8 mouse cellular contexts compared by ENCODE assay signal in genomic region chr11:120349371-120349985, GRCm38 (mm10). TPM values are rescaled to one million over a fixed set of nuclear protein-coding genes. Genes with fewer than 3 reads are reported as not detected.
DNase-seq lines count a peak whose midpoint lies in the region; ATAC-seq and TF ChIP-seq lines count a peak whose summit lies in the region.

No protein-coding gene starts in this region.

- TF ChIP-seq POLR2A in myocyte (IDR thresholded peaks at IDR 0.05; ENCODE audit: insufficient read length, low read depth), result peak; percentile 52

- peaks cover 38% of the 10 kb centered on the region for H3K4me1 ChIP-seq in embryonic facial prominence, embryonic 13.5 days
- H3K4me1 ChIP-seq in limb, embryonic 10.5 days, result peaks cover 53% of the 10 kb centered on the region

- intact Hi-C loops in heart, postnatal 14 days (cut with DNase I), result loop anchor here (5.0 kb wide), 1 partner anchor 162 kb away; no protein-coding TSS in a partner anchor

- H3K4me2 ChIP-seq in embryonic facial prominence, embryonic 13.5 days, result peak overlapping the region; percentile 94
- H3K4me2 ChIP-seq in myocyte (ENCODE audit: low read depth), result peak overlapping the region; percentile 99

- no peaks in the 10 kb centered on the region for H3K27me3 ChIP-seq in embryonic facial prominence, embryonic 13.5 days
- H3K27me3 ChIP-seq in limb, embryonic 10.5 days (ENCODE audit: low read depth, poor library complexity, severe bottlenecking), result no peaks in the 10 kb centered on the region
- no peaks in the 10 kb centered on the region for H3K27me3 ChIP-seq in myocyte (ENCODE audit: control insufficient read depth, insufficient read depth, insufficient read length)

- DNase-seq in layer of hippocampus, adult 8-10 months (ENCODE audit: low spot score in 2 of 2), result peak; percentile 42 to 58
- DNase-seq in layer of hippocampus, adult 18-20 months (ENCODE audit: low spot score in 2 of 2), result no peak
- peak; percentile 85 for DNase-seq in R1 (ENCODE audit: low read depth, low spot score)
- DNase-seq in heart, postnatal 14 days, result peak; percentile 55 to 57
- peak; percentile 79 for DNase-seq in limb, embryonic 10.5 days (ENCODE audit: low spot score)

- ATAC-seq in embryonic facial prominence, embryonic 13.5 days (ENCODE audit: insufficient number of reproducible peaks, insufficient read depth, low FRiP score, low TSS enrichment, low read depth), result no peak; the same call in 1 of the 2 replicates
- ATAC-seq in erythroid progenitor cell, adult 5-6 weeks (replicated peaks; ENCODE audit: low FRiP score, poor library complexity, severe bottlenecking), result no peak

- peak overlapping the region; percentile 100 for H3K4me3 ChIP-seq in embryonic facial prominence, embryonic 13.5 days
- H3K4me3 ChIP-seq in limb, embryonic 10.5 days, result peak overlapping the region; percentile 99
- peak overlapping the region; percentile 97 for H3K4me3 ChIP-seq in myocyte

- peak overlapping the region; percentile 99 for H3K27ac ChIP-seq in embryonic facial prominence, embryonic 13.5 days
- H3K27ac ChIP-seq in limb, embryonic 10.5 days, result peak overlapping the region; percentile 100

- H3K9me3 ChIP-seq in embryonic facial prominence, embryonic 13.5 days, result no peaks in the 10 kb centered on the region
- H3K9me3 ChIP-seq in limb, embryonic 10.5 days (replicated peaks), result no peaks in the 10 kb centered on the region

- peaks cover 33% of the 10 kb centered on the region for H3K79me2 ChIP-seq in myocyte (ENCODE audit: control insufficient read depth, insufficient read depth)

- H3ac ChIP-seq in myocyte (ENCODE audit: control insufficient read depth, insufficient read length), result peak overlapping the region; percentile 94

- peaks cover 21% of the 10 kb centered on the region for H3K36me3 ChIP-seq in embryonic facial prominence, embryonic 13.5 days
- H3K36me3 ChIP-seq in limb, embryonic 10.5 days, result peaks cover 23% of the 10 kb centered on the region
- peaks cover 16% of the 10 kb centered on the region for H3K36me3 ChIP-seq in myocyte (ENCODE audit: control insufficient read depth, insufficient read depth)

- WGBS in embryonic facial prominence, embryonic 13.5 days, result 3% methylated on average over 16 of the region's 16 CpGs
- WGBS in limb, embryonic 10.5 days, result 4% methylated on average over 16 of the region's 16 CpGs

- peak overlapping the region; percentile 100 for H3K9ac ChIP-seq in embryonic facial prominence, embryonic 13.5 days

TF ChIP-seq in myocyte, 11 proteins besides CTCF, POLR2A, EP300 and RAD21:
- TF ChIP-seq MYOG (IDR thresholded peaks at IDR 0.05; ENCODE audit: control insufficient read depth in 1 of 3, insufficient read depth in 1 of 3, insufficient read length in 2 of 3, low read depth in 2 of 3) (no peak), POLR2AphosphoS2 (IDR thresholded peaks at IDR 0.05; ENCODE audit: insufficient read length, low read depth) (peak; percentile 66), USF1 (IDR thresholded peaks at IDR 0.05; ENCODE audit: low read depth) (no peak)

RNA-seq across cellular contexts. Expression of gene Actg1, which starts 1.1 kb away (rescaled TPM):
- 1,000 to 10,000 TPM; 1,218 to 1,398 (median 1,309) TPM for total RNA-seq in layer of hippocampus, adult 8-10 months (2022)
- total RNA-seq in layer of hippocampus, adult 18-20 months (2021), result 1,000 to 10,000 TPM; 1,279 to 1,291 TPM
- polyA plus RNA-seq in embryonic facial prominence, embryonic 13.5 days (2015; fragmentation: Nextera tagmentation; extraction: Ambion mirVana), result 2,524 and 2,741 TPM in 2 replicates
- 100 to 1,000 TPM; 451 to 520 TPM for total RNA-seq in heart, postnatal 14 days (2021)
- polyA plus RNA-seq in limb, embryonic 10.5 days (2016; fragmentation: Nextera tagmentation; extraction: Ambion mirVana), result 3,099 and 3,197 TPM in 2 replicates
- 2,358 TPM for polyA plus RNA-seq in myocyte (2012; fragmentation: generic; extraction: Trizol)
- 531 and 597 TPM in 2 replicates for total RNA-seq in erythroid progenitor cell, adult 5-6 weeks (2015; ENCODE audit: low replicate concordance)
- total RNA-seq in erythroid progenitor cell, adult 5-6 weeks (2017; ENCODE audit: low replicate concordance), result 282 and 330 TPM in 2 replicates

RNA-seq across cellular contexts. Expression of gene Fscn2, which starts 11.9 kb away (rescaled TPM):
- under 1 TPM in 3 of 4 experiments, not detected in 1; 0.49 to 0.79 (median 0.73) TPM for total RNA-seq in layer of hippocampus, adult 8-10 months (2022)
- under 1 TPM in 1 of 2 experiments, not detected in 1; 0.61 TPM for total RNA-seq in layer of hippocampus, adult 18-20 months (2021)
- polyA plus RNA-seq in embryonic facial prominence, embryonic 13.5 days (2015; fragmentation: Nextera tagmentation; extraction: Ambion mirVana), result 0.25 and 1.1 TPM in 2 replicates
- total RNA-seq in heart, postnatal 14 days (2021), result not detected
- 0.35 and 0.74 TPM in 2 replicates for polyA plus RNA-seq in limb, embryonic 10.5 days (2016; fragmentation: Nextera tagmentation; extraction: Ambion mirVana)
- polyA plus RNA-seq in myocyte (2012; fragmentation: generic; extraction: Trizol), result 1.1 TPM
- total RNA-seq in erythroid progenitor cell, adult 5-6 weeks (2015; ENCODE audit: low replicate concordance), result not detected in 2 replicates
- total RNA-seq in erythroid progenitor cell, adult 5-6 weeks (2017; ENCODE audit: low replicate concordance), result not detected in 2 replicates

RNA-seq across cellular contexts. Expression of gene Faap100, which starts 29.1 kb away (rescaled TPM):
- total RNA-seq in layer of hippocampus, adult 8-10 months (2022), result 10 to 100 TPM; 16.8 to 19.8 (median 18.7) TPM
- 10 to 100 TPM; 16.7 to 18.4 TPM for total RNA-seq in layer of hippocampus, adult 18-20 months (2021)
- 38.6 and 43.7 TPM in 2 replicates for polyA plus RNA-seq in embryonic facial prominence, embryonic 13.5 days (2015; fragmentation: Nextera tagmentation; extraction: Ambion mirVana)
- total RNA-seq in heart, postnatal 14 days (2021), result 10 to 100 TPM; 19.0 to 19.6 TPM
- polyA plus RNA-seq in limb, embryonic 10.5 days (2016; fragmentation: Nextera tagmentation; extraction: Ambion mirVana), result 34.2 and 40.6 TPM in 2 replicates
- 12.3 TPM for polyA plus RNA-seq in myocyte (2012; fragmentation: generic; extraction: Trizol)
- 6.1 and 8.0 TPM in 2 replicates for total RNA-seq in erythroid progenitor cell, adult 5-6 weeks (2015; ENCODE audit: low replicate concordance)
- total RNA-seq in erythroid progenitor cell, adult 5-6 weeks (2017; ENCODE audit: low replicate concordance), result 2.0 and 9.4 TPM in 2 replicates

Comparison
In these comparisons a context has a peak if more than half of its experiments do, and no peak if none do; other contexts are left out.
1. DNase-seq: peak in layer of hippocampus, adult 8-10 months (2 of 2), R1 (single experiment), heart, postnatal 14 days (2 of 2) and limb, embryonic 10.5 days (single experiment); none in layer of hippocampus, adult 18-20 months (0 of 2).
2. Peak in every context shown above with its lines, with median percentiles within 50 percentile points of each other: H3K4me3 ChIP-seq.